Mouse (Mus musculus) intestine, embryonic 15.5 days (tissue): Measurements from ENCODE around the gene Slc6a9. TPM values are rescaled to one million over a fixed set of nuclear protein-coding genes. Genes with fewer than 3 reads are reported as not detected.

Source experiments
- ATAC-seq: fragments of 200-750 bp; cut with Nextera tagmentation; 2 replicates; pipeline ENCODE4 v1.8.0; 2017; ENCODE audit warnings: moderate TSS enrichment, moderate library complexity
- H3K27ac ChIP-seq: fragments of 300-500 bp; sonication (generic); 2 replicates; pipeline ENCODE4 v1.5.1; 2015; ENCODE audit warnings: mild to moderate bottlenecking, inconsistent platforms
- H3K27me3 ChIP-seq: fragments of 300-500 bp; sonication (generic); replicated peaks from 2 replicates; pipeline ENCODE4 v1.6.1; 2015; ENCODE audit warnings: inconsistent platforms
- H3K36me3 ChIP-seq: fragments of 300-500 bp; sonication (generic); 2 replicates; pipeline ENCODE4 v1.6.1; 2015; ENCODE audit warnings: inconsistent platforms
- H3K4me1 ChIP-seq: fragments of 300-500 bp; sonication (generic); replicated peaks from 2 replicates; pipeline ENCODE4 v1.6.1; 2015; ENCODE audit warnings: inconsistent platforms
- H3K4me2 ChIP-seq: fragments of 300-500 bp; sonication (generic); replicated peaks from 2 replicates; pipeline ENCODE4 v1.6.1; 2015; ENCODE audit warnings: mild to moderate bottlenecking, inconsistent platforms
- H3K4me3 ChIP-seq: fragments of 300-500 bp; sonication (generic); replicated peaks from 2 replicates; pipeline ENCODE4 v1.5.1; 2015; ENCODE audit warnings: inconsistent platforms
- H3K9ac ChIP-seq: fragments of 300-500 bp; sonication (generic); 2 replicates; pipeline ENCODE4 v1.6.1; 2015; ENCODE audit warnings: inconsistent platforms
- H3K9me3 ChIP-seq: fragments of 300-500 bp; sonication (generic); 2 replicates; pipeline ENCODE4 v1.6.1; 2016; ENCODE audit warnings: inconsistent platforms
- WGBS: fragments of 180-500 bp; shearing (Covaris S2); methylation state at CpG from one replicate; pipeline ENCODE4 v1.1.7; 2015; 5-methylcytosine and 5-hydroxymethylcytosine counted together
- polyA plus RNA-seq: library from polyadenylated mRNA; unstranded; fragments of >200 nt; fragmentation: Nextera tagmentation; extraction: Ambion mirVana; gene quantifications from 2 replicates; pipeline ENCODE4 v1.2.1, GENCODE M21; 2015

Gene Slc6a9
- polyA plus RNA-seq, result 9.0 and 11.3 TPM in 2 replicates

GRCm38 (mm10) chr4:117834457-117834844 lies at the start of gene Slc6a9:
TSS of gene Slc6a9 (plus strand) at chr4:117834506.
- 25% methylated on average over 3 of the region's 3 CpGs for WGBS
- no peak for ATAC-seq

GRCm38 (mm10) chr4:117786963-117787362 lies 47.3 kb upstream of the Slc6a9 start:
- peak overlapping the region; percentile 30 for H3K4me2 ChIP-seq
- H3K9me3 ChIP-seq, result no peaks in the 10 kb centered on the region
- H3K9ac ChIP-seq, result no peak overlapping the region
- no peaks in the 10 kb centered on the region for H3K27me3 ChIP-seq
- H3K27ac ChIP-seq, result no peak overlapping the region
- ATAC-seq, result peak; percentile 89
- no peaks in the 10 kb centered on the region for H3K36me3 ChIP-seq
- WGBS, result 25% methylated on average over 8 of the region's 8 CpGs
- no peaks in the 10 kb centered on the region for H3K4me1 ChIP-seq
- H3K4me3 ChIP-seq, result no peak overlapping the region

More at GRCm38 (mm10) chr4:117834457-117834844, at the start of gene Slc6a9:
- peak within 1 kb of the TSS; percentile 66 for H3K4me3 ChIP-seq
- H3K27ac ChIP-seq, result peak within 1 kb of the TSS; percentile 82
- peaks cover 37% of the 10 kb centered on the region for H3K4me1 ChIP-seq
- H3K9me3 ChIP-seq, result no peaks in the 10 kb centered on the region
- H3K9ac ChIP-seq, result peak within 1 kb of the TSS; percentile 74
- peak within 1 kb of the TSS; percentile 88 for H3K4me2 ChIP-seq
- no peaks in the 10 kb centered on the region for H3K36me3 ChIP-seq
- H3K27me3 ChIP-seq, result no peaks in the 10 kb centered on the region

GRCm38 (mm10) chr4:117788308-117788707 lies 46.0 kb upstream of the Slc6a9 start:
- no peak overlapping the region for H3K4me2 ChIP-seq
- H3K9ac ChIP-seq, result no peak overlapping the region
- H3K4me3 ChIP-seq, result no peak overlapping the region
- no peaks in the 10 kb centered on the region for H3K36me3 ChIP-seq
- no peaks in the 10 kb centered on the region for H3K27me3 ChIP-seq
- no peak overlapping the region for H3K27ac ChIP-seq
- H3K9me3 ChIP-seq, result no peaks in the 10 kb centered on the region
- WGBS, result 55% methylated on average over 10 of the region's 10 CpGs
- ATAC-seq, result no peak
- no peaks in the 10 kb centered on the region for H3K4me1 ChIP-seq

- Histone ChIP-seq H3K27me3 (no peaks in the 10 kb centered on the region), H3K4me2 (no peak overlapping the region), H3K9me3 (no peaks in the 10 kb centered on the region), H3K36me3 (no peaks in the 10 kb centered on the region), H3K4me3 (no peak overlapping the region), H3K27ac (no peak overlapping the region), H3K9ac (no peak overlapping the region), H3K4me1 (no peaks in the 10 kb centered on the region)
- 81% methylated on average over 6 of the region's 6 CpGs for WGBS
- no peak for ATAC-seq
Measured at GRCm38 (mm10) chr4:117799904-117800303, 34.4 kb upstream of the Slc6a9 start.

GRCm38 (mm10) chr4:117806992-117807391 lies 27.3 kb upstream of the Slc6a9 start:
- no peak overlapping the region for H3K9ac ChIP-seq
- 0 out of 2 replicates have a peak, but pooled peaks cover 9% of the 10 kb centered on the region for H3K4me1 ChIP-seq
- peak; percentile 62 for ATAC-seq
- no peaks in the 10 kb centered on the region for H3K9me3 ChIP-seq
- 42% methylated on average over 5 of the region's 5 CpGs for WGBS
- no peak overlapping the region for H3K4me3 ChIP-seq
- no peaks in the 10 kb centered on the region for H3K27me3 ChIP-seq
- H3K4me2 ChIP-seq, result no peak overlapping the region
- H3K27ac ChIP-seq, result no peak overlapping the region
- H3K36me3 ChIP-seq, result no peaks in the 10 kb centered on the region

GRCm38 (mm10) chr4:117810933-117811332 lies 23.4 kb upstream of the Slc6a9 start:
- WGBS, result 31% methylated on average over 2 of the region's 2 CpGs
- H3K4me1 ChIP-seq, result 0 out of 2 replicates have a peak, but pooled peaks cover 9% of the 10 kb centered on the region

GRCm38 (mm10) chr4:117813591-117814192 lies 20.6 kb upstream of the Slc6a9 start:
- H3K27ac ChIP-seq, result no peak overlapping the region
- H3K9me3 ChIP-seq, result no peaks in the 10 kb centered on the region
- no peak for ATAC-seq
- H3K9ac ChIP-seq, result no peak overlapping the region
- WGBS, result 57% methylated on average over 9 of the region's 9 CpGs
- no peaks in the 10 kb centered on the region for H3K4me1 ChIP-seq
- H3K4me2 ChIP-seq, result no peak overlapping the region
- no peaks in the 10 kb centered on the region for H3K36me3 ChIP-seq
- H3K4me3 ChIP-seq, result no peak overlapping the region
- no peaks in the 10 kb centered on the region for H3K27me3 ChIP-seq

More at GRCm38 (mm10) chr4:117810933-117811332, 23.4 kb upstream of the Slc6a9 start:
- Histone ChIP-seq H3K27ac (no peak overlapping the region), H3K4me2 (no peak overlapping the region), H3K9ac (no peak overlapping the region), H3K27me3 (no peaks in the 10 kb centered on the region), H3K36me3 (no peaks in the 10 kb centered on the region), H3K9me3 (no peaks in the 10 kb centered on the region), H3K4me3 (no peak overlapping the region)
- no peak for ATAC-seq

GRCm38 (mm10) chr4:117814333-117814732 lies 20.0 kb upstream of the Slc6a9 start:
- no peak overlapping the region for H3K4me2 ChIP-seq
- whole genome bisulfite sequencing, result 54% methylated on average over 4 of the region's 4 CpGs

GRCm38 (mm10) chr4:117816776-117817175 lies 17.5 kb upstream of the Slc6a9 start:
- H3K9ac ChIP-seq, result no peak overlapping the region
- 75% methylated on average over 5 of the region's 5 CpGs for WGBS
- no peaks in the 10 kb centered on the region for H3K9me3 ChIP-seq
- no peaks in the 10 kb centered on the region for H3K4me1 ChIP-seq
- H3K27me3 ChIP-seq, result no peaks in the 10 kb centered on the region
- no peak for ATAC-seq
- no peaks in the 10 kb centered on the region for H3K36me3 ChIP-seq
- no peak overlapping the region for H3K4me2 ChIP-seq
- H3K27ac ChIP-seq, result no peak overlapping the region
- H3K4me3 ChIP-seq, result no peak overlapping the region

More at GRCm38 (mm10) chr4:117814333-117814732, 20.0 kb upstream of the Slc6a9 start:
- Histone ChIP-seq H3K4me3 (no peak overlapping the region), H3K4me1 (no peaks in the 10 kb centered on the region), H3K9me3 (no peaks in the 10 kb centered on the region), H3K27me3 (no peaks in the 10 kb centered on the region), H3K9ac (no peak overlapping the region), H3K27ac (no peak overlapping the region), H3K36me3 (no peaks in the 10 kb centered on the region)
- no peak for ATAC-seq

GRCm38 (mm10) chr4:117818032-117818431 lies 16.3 kb upstream of the Slc6a9 start:
- Histone ChIP-seq H3K9me3 (no peaks in the 10 kb centered on the region), H3K36me3 (no peaks in the 10 kb centered on the region), H3K9ac (no peak overlapping the region), H3K4me3 (no peak overlapping the region), H3K27me3 (no peaks in the 10 kb centered on the region), H3K4me2 (no peak overlapping the region), H3K27ac (no peak overlapping the region), H3K4me1 (no peaks in the 10 kb centered on the region)
- ATAC-seq, result no peak
- 90% methylated on average over 10 of the region's 10 CpGs for whole genome bisulfite sequencing

- Histone ChIP-seq H3K27ac (no peak overlapping the region), H3K9ac (no peak overlapping the region), H3K4me3 (no peak overlapping the region), H3K4me2 (no peak overlapping the region), H3K27me3 (no peaks in the 10 kb centered on the region), H3K9me3 (no peaks in the 10 kb centered on the region), H3K4me1 (peaks cover 23% of the 10 kb centered on the region), H3K36me3 (no peaks in the 10 kb centered on the region)
- 67% methylated on average over 8 of the region's 8 CpGs for WGBS
- ATAC-seq, result no peak
Measured at GRCm38 (mm10) chr4:117828572-117829145, 5.6 kb upstream of the Slc6a9 start.

GRCm38 (mm10) chr4:117829260-117830123 lies 4.8 kb upstream of the Slc6a9 start:
- Histone ChIP-seq H3K36me3 (no peaks in the 10 kb centered on the region), H3K9me3 (no peaks in the 10 kb centered on the region), H3K27ac (peak overlapping the region; percentile 59), H3K9ac (peak overlapping the region; percentile 30; the same call in 1 of the 2 replicates), H3K4me3 (no peak overlapping the region), H3K4me2 (peak overlapping the region; percentile 49), H3K27me3 (no peaks in the 10 kb centered on the region), H3K4me1 (peaks cover 28% of the 10 kb centered on the region)
- ATAC-seq, result peak; percentile 65
- 8% methylated on average over 12 of the region's 12 CpGs for WGBS
